Mouse (Mus musculus) myocyte (in vitro differentiated cells): Measurements from ENCODE around the gene Rccd1.

Source experiments
- CEBPB ChIP-seq: IDR thresholded peaks from 2 replicates; pipeline ENCODE4 v1.6.1; 2011; ENCODE audit warnings: mild to moderate bottlenecking, moderate library complexity; ENCODE audit not compliant: poor library complexity, insufficient read depth, severe bottlenecking
- E2F4 ChIP-seq: IDR thresholded peaks from one replicate; pipeline ENCODE4 v1.6.1; 2011; ENCODE audit warnings: mild to moderate bottlenecking, control low read depth, moderate library complexity; ENCODE audit not compliant: insufficient read depth
- MAX ChIP-seq: IDR thresholded peaks from one replicate; pipeline ENCODE4 v1.6.1; 2011; ENCODE audit warnings: low read depth, mild to moderate bottlenecking, control low read depth
- MYOD1 ChIP-seq, 3 experiments: IDR thresholded peaks; one replicate each; pipeline ENCODE4 v1.6.1; 2011; ENCODE audit warnings: control low read depth in 2 of 3, low read depth in 2 of 3, mild to moderate bottlenecking in 2 of 3, moderate library complexity in 1 of 3; ENCODE audit not compliant: insufficient read length in 2 of 3, control insufficient read depth in 1 of 3
- MYOG ChIP-seq, 3 experiments: IDR thresholded peaks; one replicate each; pipeline ENCODE4 v1.6.1; 2011; ENCODE audit warnings: control low read depth in 2 of 3, low read depth in 2 of 3, mild to moderate bottlenecking in 2 of 3; ENCODE audit not compliant: insufficient read length in 2 of 3, control insufficient read depth in 1 of 3, insufficient read depth in 1 of 3
- POLR2A ChIP-seq: IDR thresholded peaks from one replicate; pipeline ENCODE4 v1.6.1; 2011; ENCODE audit warnings: low read depth, mild to moderate bottlenecking, control low read depth, moderate library complexity; ENCODE audit not compliant: insufficient read length
- POLR2AphosphoS2 ChIP-seq: IDR thresholded peaks from one replicate; pipeline ENCODE4 v1.6.1; 2011; ENCODE audit warnings: low read depth, control low read depth; ENCODE audit not compliant: insufficient read length
- REST ChIP-seq: IDR thresholded peaks from one replicate; pipeline ENCODE4 v1.6.1; 2011; ENCODE audit warnings: mild to moderate bottlenecking, control low read depth, moderate library complexity; ENCODE audit not compliant: insufficient read depth, insufficient read length
- SRF ChIP-seq: IDR thresholded peaks from one replicate; pipeline ENCODE4 v1.6.1; 2011; ENCODE audit warnings: low read depth; ENCODE audit not compliant: control insufficient read depth, insufficient read length
- TCF12 ChIP-seq: IDR thresholded peaks from one replicate; pipeline ENCODE4 v1.6.1; 2011; ENCODE audit warnings: mild to moderate bottlenecking, control low read depth; ENCODE audit not compliant: poor library complexity, insufficient read depth, severe bottlenecking
- TCF3 ChIP-seq: IDR thresholded peaks from one replicate; pipeline ENCODE4 v1.6.1; 2011; ENCODE audit warnings: low read depth, control low read depth; ENCODE audit not compliant: insufficient read length
- USF1 ChIP-seq: IDR thresholded peaks from one replicate; pipeline ENCODE4 v1.6.1; 2011; ENCODE audit warnings: low read depth, mild to moderate bottlenecking, control low read depth, moderate library complexity

DNA sequence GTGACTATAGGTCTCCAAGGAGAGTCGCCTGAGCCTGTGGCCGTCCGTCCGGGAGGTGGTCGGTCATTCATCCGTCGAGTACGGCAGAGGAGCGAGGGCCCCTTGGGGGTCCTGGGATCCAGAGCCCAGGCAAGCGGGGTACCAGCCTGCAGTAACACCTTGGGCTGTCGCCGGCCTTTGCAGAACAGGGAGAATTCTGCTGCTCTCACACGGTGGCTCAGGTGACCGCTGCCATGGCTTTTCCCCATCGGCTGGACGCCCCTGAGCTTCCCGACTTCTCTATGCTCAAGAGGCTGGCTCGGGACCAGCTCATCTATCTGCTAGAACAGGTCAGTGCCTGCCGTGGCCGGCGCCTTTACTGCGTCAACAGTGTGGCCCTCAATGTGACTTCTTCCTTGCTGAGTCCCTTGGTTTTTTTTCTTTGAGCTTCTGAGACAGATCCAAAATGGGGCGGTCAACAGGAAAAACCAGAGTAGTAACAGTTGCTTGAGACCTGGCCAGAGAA lies 54.5 kb downstream of the Rccd1 start:
- TF ChIP-seq E2F4, result no peak
- TF ChIP-seq MYOD1 (IDR thresholded peaks at IDR 0.05; ENCODE audit: control insufficient read depth in 1 of 3, insufficient read length in 2 of 3, low read depth in 2 of 3), result no peak
- no peak for TF ChIP-seq POLR2AphosphoS2
- no peak for TF ChIP-seq POLR2A
- no peak for TF ChIP-seq USF1
- TF ChIP-seq MAX, result no peak
- no peak for TF ChIP-seq CEBPB
- TF ChIP-seq MYOG (IDR thresholded peaks at IDR 0.05; ENCODE audit: control insufficient read depth in 1 of 3, insufficient read depth in 1 of 3, insufficient read length in 2 of 3, low read depth in 2 of 3), result no peak
- TF ChIP-seq TCF12, result no peak
- TF ChIP-seq TCF3, result no peak
- TF ChIP-seq REST, result no peak
- no peak for TF ChIP-seq SRF
